Mouse (Mus musculus) bone marrow macrophage, adult 2 months (primary cell): ENCODE data around the gene Yars. TPM values are rescaled to one million over a fixed set of nuclear protein-coding genes. Genes with fewer than 3 reads are reported as not detected.

Source experiments
- H3K27ac ChIP-seq: 2 replicates; pipeline ENCODE4 v1.5.1; 2012; ENCODE audit warnings: low read depth, low read length; ENCODE audit not compliant: insufficient read depth
- H3K4me1 ChIP-seq: 2 replicates; pipeline ENCODE4 v1.6.1; 2012; ENCODE audit warnings: low read length; ENCODE audit not compliant: control insufficient read depth, insufficient read depth
- H3K4me3 ChIP-seq: 2 replicates; pipeline ENCODE4 v1.5.1; 2012; ENCODE audit warnings: mild to moderate bottlenecking, low read length, moderate library complexity; ENCODE audit not compliant: insufficient read depth
- CTCF ChIP-seq: IDR thresholded peaks from 2 replicates; pipeline ENCODE4 v1.5.1; 2012; ENCODE audit warnings: low read depth, mild to moderate bottlenecking, low read length, moderate library complexity
- POLR2A ChIP-seq: IDR thresholded peaks from 2 replicates; pipeline ENCODE4 v1.6.1; 2012; ENCODE audit warnings: mild to moderate bottlenecking, low read depth, low read length, borderline replicate concordance
- polyA plus RNA-seq: library from polyadenylated mRNA; stranded (reverse); fragments of >200 nt; gene quantifications from 2 replicates; pipeline ENCODE4 v1.2.4, GENCODE M21; 2012; ENCODE audit not compliant: missing spikeins, insufficient read depth, insufficient read length

Yars gene
- polyA plus RNA-seq, 1 experiment = 18.0 TPM

- TF ChIP-seq POLR2A (no peak), CTCF (no peak)
- no peaks in the 10 kb centered on the region for H3K4me1 ChIP-seq
- H3K4me3 ChIP-seq = no peak overlapping the region
- no peak overlapping the region for H3K27ac ChIP-seq
Measured at GRCm38 (mm10) chr4:129218569-129219175, 29.1 kb downstream of the Yars start.

- no peaks in the 10 kb centered on the region for H3K4me1 ChIP-seq
- no peak for TF ChIP-seq POLR2A
- TF ChIP-seq CTCF = no peak
- no peak overlapping the region for H3K27ac ChIP-seq
- no peak overlapping the region for H3K4me3 ChIP-seq
Measured at GRCm38 (mm10) chr4:129219198-129219597, 29.6 kb downstream of the Yars start.

DNA sequence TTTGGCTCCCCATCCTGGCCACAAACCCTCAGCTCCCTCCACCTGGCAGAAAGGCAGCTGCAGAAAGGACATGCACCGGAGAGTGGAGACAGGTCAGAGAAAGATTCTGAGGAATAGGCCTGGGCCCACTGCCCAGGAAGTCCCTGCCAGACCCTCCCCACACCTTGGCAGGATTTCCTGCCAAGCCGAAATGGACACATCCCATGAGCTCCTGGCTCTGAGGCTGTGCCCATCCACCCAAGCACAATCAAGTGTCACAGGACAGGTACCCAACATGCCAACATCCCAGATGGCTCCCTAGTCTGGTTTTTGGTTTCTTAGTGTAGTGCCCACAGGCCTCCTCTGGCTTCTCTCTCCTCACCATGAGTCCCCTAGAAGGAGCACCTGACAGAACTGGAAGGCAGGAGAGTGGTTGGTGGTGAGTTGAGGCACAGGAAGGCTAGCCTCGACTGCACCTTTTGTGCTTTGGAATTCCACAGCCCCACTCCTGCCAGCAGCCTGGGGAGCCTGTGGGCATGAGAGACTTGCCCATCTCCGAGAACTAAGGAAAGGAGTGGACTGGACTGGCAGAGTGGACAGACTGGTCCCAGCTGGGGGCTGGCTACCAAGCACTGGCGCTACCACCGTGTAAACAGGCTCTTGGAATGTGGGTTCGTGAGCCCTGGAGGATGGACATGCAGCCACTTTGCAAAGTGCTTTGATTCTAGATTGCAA, 31.0 kb downstream of the Yars start:
- Histone ChIP-seq H3K4me3 (no peak overlapping the region), H3K27ac (no peak overlapping the region), H3K4me1 (no peaks in the 10 kb centered on the region)
- TF ChIP-seq CTCF = no peak
- no peak for TF ChIP-seq POLR2A

- Histone ChIP-seq H3K27ac (no peak overlapping the region), H3K4me1 (peaks cover 2% of the 10 kb centered on the region), H3K4me3 (no peak overlapping the region)
- TF ChIP-seq CTCF = no peak
- no peak for TF ChIP-seq POLR2A
Measured at GRCm38 (mm10) chr4:129221097-129222010, 31.8 kb downstream of the Yars start.

- TF ChIP-seq CTCF (no peak), POLR2A (no peak)
- Histone ChIP-seq H3K4me1 (peaks cover 11% of the 10 kb centered on the region), H3K4me3 (no peak overlapping the region), H3K27ac (no peak overlapping the region)
Measured at GRCm38 (mm10) chr4:129222019-129222925, 32.7 kb downstream of the Yars start.

DNA sequence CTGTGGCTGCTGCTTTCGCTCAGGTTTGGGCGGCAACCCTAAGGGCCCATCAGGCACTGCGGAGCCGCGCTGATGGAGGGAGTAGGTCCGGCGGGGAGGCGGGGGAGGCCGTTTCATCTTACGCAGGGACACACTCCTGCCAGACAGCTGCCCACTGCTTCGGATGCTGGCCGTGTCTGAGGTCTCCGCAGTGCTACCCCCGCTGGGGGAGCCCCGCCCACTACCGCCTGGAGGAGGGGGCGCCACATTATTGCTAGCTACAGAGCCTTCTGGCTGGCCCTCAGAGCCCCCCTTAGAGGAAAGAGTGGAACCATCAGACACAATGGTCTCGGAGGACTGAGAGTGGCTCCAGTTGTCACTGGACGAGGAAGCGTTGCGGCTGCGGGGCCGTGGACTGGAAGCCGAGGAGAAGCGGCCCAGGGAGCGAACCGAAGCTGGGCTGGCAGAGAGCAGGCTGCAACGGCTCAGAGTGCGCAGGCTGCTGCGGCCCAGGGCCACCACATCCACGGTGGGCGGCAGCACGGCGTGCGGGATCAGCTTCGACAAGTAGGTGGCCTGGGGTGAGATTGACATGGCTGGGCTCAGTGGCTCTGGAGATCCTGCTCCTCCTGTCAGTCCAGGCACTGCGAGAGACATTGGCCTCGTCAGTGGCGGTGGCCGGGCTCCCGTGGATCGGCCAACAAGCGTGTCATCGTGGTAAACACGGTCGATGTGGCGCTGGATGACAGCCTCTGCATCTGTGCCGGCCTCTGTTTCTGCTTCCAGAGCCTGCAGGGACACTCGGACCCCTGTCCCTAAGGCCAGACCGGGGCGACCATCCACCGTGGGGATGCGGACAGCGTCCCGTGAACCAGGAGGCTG, 34.1 kb downstream of the Yars start:
- Histone ChIP-seq H3K27ac (no peak overlapping the region), H3K4me3 (no peak overlapping the region), H3K4me1 (peaks cover 20% of the 10 kb centered on the region)
- TF ChIP-seq POLR2A (no peak), CTCF (no peak)

DNA sequence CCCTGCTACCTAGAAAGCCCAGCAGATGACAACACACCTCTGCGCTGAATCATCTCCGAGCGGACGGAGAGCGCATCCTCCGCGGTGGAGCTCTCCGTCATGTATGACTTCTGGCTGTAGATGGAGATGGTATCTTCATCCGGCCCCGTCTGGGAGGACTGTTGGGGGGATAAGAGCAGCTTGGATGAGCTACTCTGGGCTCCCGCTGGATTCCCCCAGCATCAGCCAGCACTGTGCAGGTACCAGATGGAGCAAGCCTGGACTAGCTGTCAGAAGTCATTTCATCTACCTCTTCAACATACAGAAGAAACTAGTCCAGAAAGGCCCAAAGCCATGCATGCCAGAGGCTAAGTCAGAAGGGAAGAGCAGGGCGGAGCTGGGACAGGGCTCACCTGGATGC, 35.8 kb downstream of the Yars start:
- TF ChIP-seq CTCF (no peak), POLR2A (no peak)
- Histone ChIP-seq H3K4me3 (no peak overlapping the region), H3K27ac (no peak overlapping the region), H3K4me1 (peaks cover 27% of the 10 kb centered on the region)

- no peak for TF ChIP-seq CTCF
- no peak for TF ChIP-seq POLR2A
- H3K4me1 ChIP-seq = peaks cover 27% of the 10 kb centered on the region
- no peak overlapping the region for H3K4me3 ChIP-seq
- H3K27ac ChIP-seq = no peak overlapping the region
Measured at GRCm38 (mm10) chr4:129226441-129226963, 36.9 kb downstream of the Yars start.
